Mouse (Mus musculus) liver, adult (tissue): ENCODE results near the gene Olfr1301.

Experiments
- GATA4 ChIP-seq: IDR thresholded peaks from 2 replicates; pipeline ENCODE4 v1.6.1; 2014; ENCODE audit warnings: mild to moderate bottlenecking, low read length; ENCODE audit not compliant: insufficient replicate concordance

The Olfr1301 gene

DNA sequence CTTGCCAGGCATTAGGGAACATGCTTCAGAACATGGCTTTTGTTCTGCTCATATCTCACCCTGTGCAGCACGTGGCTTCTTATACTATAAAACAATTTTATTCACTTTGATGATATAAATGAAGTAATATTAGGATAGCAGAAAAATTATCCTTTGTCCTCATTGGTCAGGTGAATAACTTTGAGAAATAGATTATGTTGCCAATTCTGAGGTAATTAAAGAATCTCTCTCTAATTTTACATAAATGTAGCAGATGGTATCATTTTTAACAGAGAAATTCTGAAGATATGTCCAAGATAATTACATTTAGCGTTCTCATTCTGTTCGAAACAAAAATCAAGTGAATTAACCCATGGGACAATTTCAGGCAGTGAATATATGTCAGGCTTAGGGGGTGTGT, at the start of gene Olfr1301:
Olfr1301 (plus strand) TSS at position 301 of the 400 bp plus-strand sequence.
- no peak for TF ChIP-seq GATA4

DNA sequence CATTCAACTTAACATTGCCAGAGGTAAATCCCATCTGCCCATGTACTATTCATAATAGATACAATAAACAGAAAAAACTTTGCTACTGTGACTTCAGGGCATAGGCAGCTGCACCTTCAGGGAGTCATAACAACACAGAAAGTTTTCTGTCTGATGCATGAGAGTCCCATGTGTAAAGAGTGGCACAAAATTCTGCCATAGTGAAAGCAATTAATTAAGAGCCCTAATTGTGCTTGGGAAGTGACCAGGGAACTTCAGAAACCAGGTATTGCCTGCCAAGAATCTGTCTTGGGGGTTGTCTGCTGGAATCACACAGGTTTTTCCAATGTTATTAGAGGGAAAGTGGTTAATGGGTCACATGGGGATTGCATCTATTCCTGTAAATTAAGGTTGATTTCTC, 24.1 kb upstream of the Olfr1301 start:
- TF ChIP-seq GATA4, result no peak

- no peak for TF ChIP-seq GATA4
Observed at GRCm38 (mm10) chr2:111777129-111777528, 26.3 kb downstream of the Olfr1301 start, which contains the start of gene Olfr1302. Gene Olfr1302, plus strand, starts transcription at chr2:111777429.
